Mouse (Mus musculus): Measurements from ENCODE around the gene Vps37c. TPM values are rescaled to one million over a fixed set of nuclear protein-coding genes. Genes with fewer than 3 reads are reported as not detected.

The Vps37c gene
- polyA plus RNA-seq, 1 experiment from 2014 or later = 31.8 TPM

GRCm38 (mm10) chr19:10665499-10665898 lies 23.0 kb upstream of the Vps37c start:
- no peak overlapping the region for H3K4me3 ChIP-seq
- H3K9ac ChIP-seq = no peak overlapping the region
- no peak overlapping the region for H3K4me2 ChIP-seq
- H3K4me1 ChIP-seq = no peaks in the 10 kb centered on the region
- no peaks in the 10 kb centered on the region for H3K27me3 ChIP-seq (replicated peaks)
- ATAC-seq (replicated peaks) = peak; percentile 80
- H3K9me3 ChIP-seq = no peaks in the 10 kb centered on the region
- WGBS = 11% methylated on average over 2 of the region's 2 CpGs
- no peaks in the 10 kb centered on the region for H3K36me3 ChIP-seq (replicated peaks)
- H3K27ac ChIP-seq = no peak overlapping the region

GRCm38 (mm10) chr19:10671319-10671718 lies 17.2 kb upstream of the Vps37c start:
- no peaks in the 10 kb centered on the region for H3K4me1 ChIP-seq
- H3K36me3 ChIP-seq (replicated peaks) = no peaks in the 10 kb centered on the region
- no peak overlapping the region for H3K9ac ChIP-seq
- H3K27ac ChIP-seq = no peak overlapping the region
- H3K9me3 ChIP-seq = no peaks in the 10 kb centered on the region
- no peak overlapping the region for H3K4me3 ChIP-seq
- H3K27me3 ChIP-seq (replicated peaks) = no peaks in the 10 kb centered on the region
- 0 out of 2 replicates have a peak, but pooled peaks have one; percentile 24 for ATAC-seq (replicated peaks)
- 78% methylated on average over 4 of the region's 4 CpGs for WGBS
- H3K4me2 ChIP-seq = no peak overlapping the region

GRCm38 (mm10) chr19:10671854-10672417 lies 16.6 kb upstream of the Vps37c start:
- H3K4me2 ChIP-seq = no peak overlapping the region
- H3K9ac ChIP-seq = no peak overlapping the region
- no peaks in the 10 kb centered on the region for H3K9me3 ChIP-seq
- no peak overlapping the region for H3K27ac ChIP-seq
- no peak overlapping the region for H3K4me3 ChIP-seq
- no peaks in the 10 kb centered on the region for H3K4me1 ChIP-seq
- WGBS = 75% methylated on average over 9 of the region's 9 CpGs
- ATAC-seq (replicated peaks) = no peak
- no peaks in the 10 kb centered on the region for H3K36me3 ChIP-seq (replicated peaks)
- H3K27me3 ChIP-seq (replicated peaks) = no peaks in the 10 kb centered on the region

GRCm38 (mm10) chr19:10673275-10673674 lies 15.3 kb upstream of the Vps37c start:
- Histone ChIP-seq H3K4me1 (no peaks in the 10 kb centered on the region), H3K27ac (no peak overlapping the region), H3K27me3 (replicated peaks) (no peaks in the 10 kb centered on the region), H3K4me2 (no peak overlapping the region), H3K4me3 (no peak overlapping the region), H3K36me3 (replicated peaks) (no peaks in the 10 kb centered on the region), H3K9me3 (no peaks in the 10 kb centered on the region), H3K9ac (no peak overlapping the region)
- WGBS = 50% methylated on average over 1 of the region's 1 CpGs
- ATAC-seq (replicated peaks) = no peak

GRCm38 (mm10) chr19:10676656-10677055 lies 11.9 kb upstream of the Vps37c start:
- Histone ChIP-seq H3K4me3 (no peak overlapping the region), H3K4me2 (no peak overlapping the region), H3K9me3 (no peaks in the 10 kb centered on the region), H3K36me3 (replicated peaks) (no peaks in the 10 kb centered on the region), H3K27me3 (replicated peaks) (no peaks in the 10 kb centered on the region; the same call in 1 of the 2 replicates), H3K4me1 (no peaks in the 10 kb centered on the region), H3K27ac (no peak overlapping the region), H3K9ac (no peak overlapping the region)
- ATAC-seq (replicated peaks) = no peak
- 79% methylated on average over 16 of the region's 16 CpGs for WGBS

- no peak within 1 kb of the TSS for H3K9ac ChIP-seq
- no peak within 1 kb of the TSS for H3K4me2 ChIP-seq
- 0 out of 2 replicates have a peak within 1 kb of the TSS, but pooled peaks have one; percentile 20 for H3K27ac ChIP-seq
- H3K9me3 ChIP-seq = no peaks in the 10 kb centered on the region
- no peaks in the 10 kb centered on the region for H3K36me3 ChIP-seq (replicated peaks)
- peak; percentile 74; the same call in 1 of the 2 replicates for ATAC-seq (replicated peaks)
- H3K4me1 ChIP-seq = no peaks in the 10 kb centered on the region
- no peaks in the 10 kb centered on the region; the same call in 1 of the 2 replicates for H3K27me3 ChIP-seq (replicated peaks)
- 35% methylated on average over 6 of the region's 6 CpGs for WGBS
- H3K4me3 ChIP-seq = no peak within 1 kb of the TSS
Observed at GRCm38 (mm10) chr19:10677915-10678771, 10.4 kb upstream of the Vps37c start, which contains the start of gene Pga5. TSS of gene Pga5 (minus strand) at chr19:10678071.

- Histone ChIP-seq H3K4me3 (no peak overlapping the region), H3K36me3 (replicated peaks) (no peaks in the 10 kb centered on the region), H3K4me1 (no peaks in the 10 kb centered on the region), H3K9ac (no peak overlapping the region), H3K4me2 (no peak overlapping the region), H3K27ac (0 out of 2 replicates have a peak overlapping the region, but pooled peaks have one; percentile 20), H3K27me3 (replicated peaks) (no peaks in the 10 kb centered on the region; the same call in 1 of the 2 replicates), H3K9me3 (no peaks in the 10 kb centered on the region)
- peak; percentile 44; the same call in 1 of the 2 replicates for ATAC-seq (replicated peaks)
- whole genome bisulfite sequencing = 67% methylated on average over 1 of the region's 1 CpGs
Observed at GRCm38 (mm10) chr19:10678772-10679067, 9.8 kb upstream of the Vps37c start.

GRCm38 (mm10) chr19:10681571-10681970 lies 7.0 kb upstream of the Vps37c start:
- Histone ChIP-seq H3K4me3 (no peak overlapping the region), H3K36me3 (replicated peaks) (no peaks in the 10 kb centered on the region), H3K9me3 (no peaks in the 10 kb centered on the region), H3K4me1 (no peaks in the 10 kb centered on the region), H3K9ac (no peak overlapping the region), H3K27ac (no peak overlapping the region), H3K27me3 (replicated peaks) (no peaks in the 10 kb centered on the region; the same call in 1 of the 2 replicates), H3K4me2 (no peak overlapping the region)
- ATAC-seq (replicated peaks) = no peak
- 62% methylated on average over 4 of the region's 4 CpGs for WGBS

- Histone ChIP-seq H3K4me1 (peaks cover 18% of the 10 kb centered on the region), H3K9ac (no peak overlapping the region), H3K27me3 (replicated peaks) (no peaks in the 10 kb centered on the region; the same call in 1 of the 2 replicates), H3K4me3 (no peak overlapping the region), H3K9me3 (no peaks in the 10 kb centered on the region), H3K36me3 (replicated peaks) (no peaks in the 10 kb centered on the region), H3K27ac (no peak overlapping the region), H3K4me2 (no peak overlapping the region)
- no peak for ATAC-seq (replicated peaks)
- WGBS = 93% methylated on average over 9 of the region's 9 CpGs
Observed at GRCm38 (mm10) chr19:10685081-10685480, 3.5 kb upstream of the Vps37c start.

- H3K27ac ChIP-seq = no peak overlapping the region
- H3K4me1 ChIP-seq = peaks cover 24% of the 10 kb centered on the region
- 77% methylated on average over 2 of the region's 2 CpGs for WGBS
- H3K9me3 ChIP-seq = no peaks in the 10 kb centered on the region
- H3K4me3 ChIP-seq = no peak overlapping the region
- no peak for ATAC-seq (replicated peaks)
- H3K27me3 ChIP-seq (replicated peaks) = no peaks in the 10 kb centered on the region
- no peak overlapping the region for H3K4me2 ChIP-seq
- H3K9ac ChIP-seq = no peak overlapping the region
- no peaks in the 10 kb centered on the region for H3K36me3 ChIP-seq (replicated peaks)
Observed at GRCm38 (mm10) chr19:10685727-10686126, 2.8 kb upstream of the Vps37c start.

- H3K4me1 ChIP-seq = peaks cover 37% of the 10 kb centered on the region
- peak overlapping the region; percentile 78 for H3K9ac ChIP-seq
- peak overlapping the region; percentile 52 for H3K4me3 ChIP-seq
- H3K4me2 ChIP-seq = peak overlapping the region; percentile 75
- peak; percentile 5; the same call in 1 of the 2 replicates for ATAC-seq (replicated peaks)
- peak overlapping the region; percentile 93 for H3K27ac ChIP-seq
- no peaks in the 10 kb centered on the region for H3K36me3 ChIP-seq (replicated peaks)
- H3K27me3 ChIP-seq (replicated peaks) = no peaks in the 10 kb centered on the region
- no peaks in the 10 kb centered on the region for H3K9me3 ChIP-seq
- 40% methylated on average over 5 of the region's 5 CpGs for WGBS
Observed at GRCm38 (mm10) chr19:10689470-10690166, 1.1 kb downstream of the Vps37c start.

GRCm38 (mm10) chr19:10690336-10690735 lies 1.8 kb downstream of the Vps37c start:
- Histone ChIP-seq H3K27ac (peak overlapping the region; percentile 93; the same call in 1 of the 2 replicates), H3K36me3 (replicated peaks) (no peaks in the 10 kb centered on the region), H3K4me2 (peak overlapping the region; percentile 75), H3K4me3 (peak overlapping the region; percentile 52), H3K9me3 (no peaks in the 10 kb centered on the region), H3K9ac (peak overlapping the region; percentile 4; the same call in 1 of the 2 replicates), H3K4me1 (peaks cover 40% of the 10 kb centered on the region), H3K27me3 (replicated peaks) (no peaks in the 10 kb centered on the region)
- no peak for ATAC-seq (replicated peaks)
- 91% methylated on average over 3 of the region's 3 CpGs for WGBS
